9 mouse cellular contexts compared by ENCODE assay signal in the genomic region with DNA sequence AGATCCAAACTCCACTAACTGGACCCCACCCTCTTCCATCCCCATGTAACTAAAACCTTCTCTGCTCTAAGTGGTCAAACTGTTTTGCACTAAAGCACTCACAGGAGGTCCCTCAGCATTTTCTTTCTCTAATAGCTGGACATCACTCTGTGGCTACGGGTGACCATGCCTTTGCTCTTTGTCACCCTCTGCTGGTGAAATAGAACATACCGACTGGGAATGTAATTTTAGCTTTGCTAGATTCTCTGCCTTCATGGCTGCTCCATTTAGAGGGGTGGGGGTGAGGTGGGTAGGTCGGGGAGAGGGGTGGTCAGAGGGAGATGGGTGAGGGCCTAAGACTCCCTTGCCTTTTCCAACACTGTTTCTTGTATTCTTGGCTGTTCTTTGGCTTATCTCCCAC. TPM values are rescaled to one million over a fixed set of nuclear protein-coding genes. Genes with fewer than 3 reads are reported as not detected.
DNase-seq lines count a peak whose midpoint lies in the region; ATAC-seq and TF ChIP-seq lines count a peak whose summit lies in the region.
"Had no signal": no experiment of that assay in that cellular context is flagged by ENCODE, and none has a peak within 500 bp of the region (broad histone marks: within the 10 kb centered on the region; RNA-seq: fewer than 3 reads in every experiment).

No protein-coding gene starts in this region.

- peak; percentile 94 for TF ChIP-seq CTCF in stomach, postnatal 0 days (IDR thresholded peaks at IDR 0.05; ENCODE audit: low read depth)

- H3K4me3 ChIP-seq in forebrain, embryonic 14.5 days (ENCODE audit: low read depth, low read length), result no peak overlapping the region
- H3K4me3 ChIP-seq in forebrain, embryonic 16.5 days (replicated peaks; ENCODE audit: low read length), result no peak overlapping the region
- no peak overlapping the region for H3K4me3 ChIP-seq in midbrain, embryonic 10.5 days
- no peak overlapping the region for H3K4me3 ChIP-seq in midbrain, embryonic 13.5 days (replicated peaks)
- H3K4me3 ChIP-seq in stomach, postnatal 0 days (ENCODE audit: low read depth, low read length), result no peak overlapping the region
- H3K4me3 ChIP-seq: neural tube, embryonic 12.5 days had no signal

- no peak overlapping the region for H3K4me2 ChIP-seq in forebrain, embryonic 14.5 days (ENCODE audit: low read length)
- no peak overlapping the region for H3K4me2 ChIP-seq in forebrain, embryonic 16.5 days (ENCODE audit: low read length)
- H3K4me2 ChIP-seq in midbrain, embryonic 13.5 days (replicated peaks), result no peak overlapping the region
- H3K4me2 ChIP-seq in stomach, postnatal 0 days (replicated peaks; ENCODE audit: low read depth), result no peak overlapping the region
- H3K4me2 ChIP-seq: neural tube, embryonic 12.5 days had no signal

- H3K4me1 ChIP-seq in forebrain, embryonic 14.5 days (ENCODE audit: control insufficient read depth, insufficient read depth, low read length), result peaks cover 8% of the 10 kb centered on the region
- H3K4me1 ChIP-seq in forebrain, embryonic 16.5 days (replicated peaks; ENCODE audit: control insufficient read depth, insufficient read depth, low read length), result peaks cover 7% of the 10 kb centered on the region
- peaks cover 14% of the 10 kb centered on the region for H3K4me1 ChIP-seq in midbrain, embryonic 10.5 days
- H3K4me1 ChIP-seq in midbrain, embryonic 13.5 days (replicated peaks), result peaks cover 8% of the 10 kb centered on the region
- 0 out of 2 replicates have a peak, but pooled peaks cover 4% of the 10 kb centered on the region for H3K4me1 ChIP-seq in stomach, postnatal 0 days (replicated peaks; ENCODE audit: control insufficient read depth, insufficient read depth)

- no peaks in the 10 kb centered on the region for H3K27me3 ChIP-seq in forebrain, embryonic 14.5 days (replicated peaks; ENCODE audit: control insufficient read depth, insufficient read depth, low read length)
- no peaks in the 10 kb centered on the region for H3K27me3 ChIP-seq in forebrain, embryonic 16.5 days (replicated peaks; ENCODE audit: control insufficient read depth, insufficient read depth, low read length)
- no peaks in the 10 kb centered on the region for H3K27me3 ChIP-seq in midbrain, embryonic 10.5 days (ENCODE audit: low read depth, poor library complexity, severe bottlenecking)
- H3K27me3 ChIP-seq in midbrain, embryonic 13.5 days, result no peaks in the 10 kb centered on the region
- H3K27me3 ChIP-seq in stomach, postnatal 0 days (ENCODE audit: control insufficient read depth, insufficient read depth, low read length), result no peaks in the 10 kb centered on the region
- H3K27me3 ChIP-seq: neural tube, embryonic 12.5 days had no signal

- DNase-seq in forebrain, embryonic 14.5 days (ENCODE audit: low spot score), result peak; percentile 70
- DNase-seq in midbrain, embryonic 10.5 days (ENCODE audit: low spot score), result peak; percentile 44
- peak; percentile 47 for DNase-seq in cerebellum, adult 8-10 months
- peak; percentile 45 to 62 for DNase-seq in kidney, postnatal 4 days
- DNase-seq in stomach, postnatal 0 days (ENCODE audit: low spot score), result peak; percentile 35

- no peak overlapping the region for H3K27ac ChIP-seq in forebrain, embryonic 14.5 days (ENCODE audit: low read depth, low read length)
- no peak overlapping the region for H3K27ac ChIP-seq in forebrain, embryonic 16.5 days (ENCODE audit: low read length)
- no peak overlapping the region for H3K27ac ChIP-seq in midbrain, embryonic 10.5 days (replicated peaks)
- no peak overlapping the region for H3K27ac ChIP-seq in midbrain, embryonic 13.5 days
- H3K27ac ChIP-seq in stomach, postnatal 0 days (replicated peaks), result no peak overlapping the region
- H3K27ac ChIP-seq: neural tube, embryonic 12.5 days had no signal

- peaks cover 31% of the 10 kb centered on the region for H3K36me3 ChIP-seq in forebrain, embryonic 14.5 days (ENCODE audit: control insufficient read depth, insufficient read depth, low read length)
- H3K36me3 ChIP-seq in forebrain, embryonic 16.5 days (ENCODE audit: control insufficient read depth, insufficient read depth), result peaks cover 26% of the 10 kb centered on the region
- peaks cover 34% of the 10 kb centered on the region for H3K36me3 ChIP-seq in midbrain, embryonic 10.5 days
- H3K36me3 ChIP-seq in midbrain, embryonic 13.5 days, result peaks cover 33% of the 10 kb centered on the region
- peaks cover 12% of the 10 kb centered on the region for H3K36me3 ChIP-seq in stomach, postnatal 0 days (ENCODE audit: control insufficient read depth, insufficient read depth, low read length)

- 7% methylated on average over 3 of the region's 3 CpGs for WGBS in forebrain, embryonic 14.5 days
- 3% methylated on average over 3 of the region's 3 CpGs for whole genome bisulfite sequencing in forebrain, embryonic 16.5 days
- 6% methylated on average over 3 of the region's 3 CpGs for WGBS in midbrain, embryonic 10.5 days
- WGBS in midbrain, embryonic 13.5 days, result 3% methylated on average over 3 of the region's 3 CpGs
- 1% methylated on average over 3 of the region's 3 CpGs for WGBS in stomach, postnatal 0 days

- no peak overlapping the region for H3K9ac ChIP-seq in forebrain, embryonic 14.5 days (ENCODE audit: low read length)
- H3K9ac ChIP-seq in forebrain, embryonic 16.5 days (replicated peaks; ENCODE audit: low read depth, low read length), result no peak overlapping the region
- H3K9ac ChIP-seq in midbrain, embryonic 13.5 days (replicated peaks), result no peak overlapping the region
- no peak overlapping the region for H3K9ac ChIP-seq in stomach, postnatal 0 days (ENCODE audit: low read length)
- H3K9ac ChIP-seq: neural tube, embryonic 12.5 days had no signal

- H3K9me3 ChIP-seq in forebrain, embryonic 14.5 days (replicated peaks; ENCODE audit: control insufficient read depth, low read length), result no peaks in the 10 kb centered on the region
- H3K9me3 ChIP-seq in forebrain, embryonic 16.5 days (ENCODE audit: control insufficient read depth, low read length), result no peaks in the 10 kb centered on the region
- no peaks in the 10 kb centered on the region for H3K9me3 ChIP-seq in midbrain, embryonic 10.5 days (replicated peaks)
- H3K9me3 ChIP-seq in midbrain, embryonic 13.5 days, result no peaks in the 10 kb centered on the region
- no peaks in the 10 kb centered on the region for H3K9me3 ChIP-seq in stomach, postnatal 0 days (ENCODE audit: control insufficient read depth, low read length)
- H3K9me3 ChIP-seq: neural tube, embryonic 12.5 days had no signal

- ATAC-seq in forebrain, embryonic 14.5 days, result no peak
- ATAC-seq in forebrain, embryonic 16.5 days, result no peak
- ATAC-seq in midbrain, embryonic 13.5 days, result no peak
- ATAC-seq in stomach, postnatal 0 days (ENCODE audit: low FRiP score, low TSS enrichment), result no peak
- ATAC-seq in erythroid progenitor cell, adult 5-6 weeks (replicated peaks; ENCODE audit: low FRiP score, poor library complexity, severe bottlenecking), result no peak

- TF ChIP-seq EP300 in stomach, postnatal 0 days (optimal IDR thresholded peaks at IDR 0.05), result no peak

RNA-seq across cellular contexts. Expression of gene Cmtm6, which starts 3.6 kb away (rescaled TPM):
- 23.9 and 26.1 TPM in 2 replicates for polyA plus RNA-seq in forebrain, embryonic 14.5 days (2014; fragmentation: Nextera tagmentation; extraction: Ambion mirVana)
- 23.2 and 30.2 TPM in 2 replicates for polyA plus RNA-seq in forebrain, embryonic 16.5 days (2015; fragmentation: Nextera tagmentation; extraction: Ambion mirVana)
- polyA plus RNA-seq in midbrain, embryonic 10.5 days (2016; fragmentation: Nextera tagmentation; extraction: Ambion mirVana), result 27.1 and 27.2 TPM in 2 replicates
- polyA plus RNA-seq in midbrain, embryonic 13.5 days (2015; fragmentation: Nextera tagmentation; extraction: Ambion mirVana), result 19.0 TPM in 2 replicates
- 50.9 and 53.9 TPM in 2 replicates for polyA plus RNA-seq in stomach, postnatal 0 days (2015; fragmentation: Nextera tagmentation; extraction: Ambion mirVana)
- total RNA-seq in erythroid progenitor cell, adult 5-6 weeks (2015; ENCODE audit: low replicate concordance), result 8.8 and 9.7 TPM in 2 replicates
- total RNA-seq in erythroid progenitor cell, adult 5-6 weeks (2017; ENCODE audit: low replicate concordance), result 10.4 and 20.0 TPM in 2 replicates

RNA-seq across cellular contexts. Expression of gene Dync1li1, which starts 38.7 kb away (rescaled TPM):
- polyA plus RNA-seq in forebrain, embryonic 14.5 days (2014; fragmentation: Nextera tagmentation; extraction: Ambion mirVana), result 66.8 and 71.7 TPM in 2 replicates
- 92.9 and 110 TPM in 2 replicates for polyA plus RNA-seq in forebrain, embryonic 16.5 days (2015; fragmentation: Nextera tagmentation; extraction: Ambion mirVana)
- polyA plus RNA-seq in midbrain, embryonic 10.5 days (2016; fragmentation: Nextera tagmentation; extraction: Ambion mirVana), result 86.9 and 99.7 TPM in 2 replicates
- polyA plus RNA-seq in midbrain, embryonic 13.5 days (2015; fragmentation: Nextera tagmentation; extraction: Ambion mirVana), result 149 and 150 TPM in 2 replicates
- 35.7 TPM in 2 replicates for polyA plus RNA-seq in stomach, postnatal 0 days (2015; fragmentation: Nextera tagmentation; extraction: Ambion mirVana)
- 22.7 and 42.3 TPM in 2 replicates for total RNA-seq in erythroid progenitor cell, adult 5-6 weeks (2015; ENCODE audit: low replicate concordance)
- 23.9 and 33.0 TPM in 2 replicates for total RNA-seq in erythroid progenitor cell, adult 5-6 weeks (2017; ENCODE audit: low replicate concordance)

RNA-seq across cellular contexts. Expression of gene Cmtm7, which starts 54.3 kb away (rescaled TPM):
- 16.5 and 25.6 TPM in 2 replicates for polyA plus RNA-seq in forebrain, embryonic 14.5 days (2014; fragmentation: Nextera tagmentation; extraction: Ambion mirVana)
- polyA plus RNA-seq in forebrain, embryonic 16.5 days (2015; fragmentation: Nextera tagmentation; extraction: Ambion mirVana), result 13.9 and 14.6 TPM in 2 replicates
- 75.6 and 88.2 TPM in 2 replicates for polyA plus RNA-seq in midbrain, embryonic 10.5 days (2016; fragmentation: Nextera tagmentation; extraction: Ambion mirVana)
- polyA plus RNA-seq in midbrain, embryonic 13.5 days (2015; fragmentation: Nextera tagmentation; extraction: Ambion mirVana), result 19.5 and 21.1 TPM in 2 replicates
- 83.2 and 84.9 TPM in 2 replicates for polyA plus RNA-seq in stomach, postnatal 0 days (2015; fragmentation: Nextera tagmentation; extraction: Ambion mirVana)
- total RNA-seq in erythroid progenitor cell, adult 5-6 weeks (2015; ENCODE audit: low replicate concordance), result 64.1 and 71.7 TPM in 2 replicates
- 46.0 and 46.4 TPM in 2 replicates for total RNA-seq in erythroid progenitor cell, adult 5-6 weeks (2017; ENCODE audit: low replicate concordance)
